Comparison of ENCODE assay signal across 22 mouse cellular contexts in genomic region chr11:20908471-20908870, GRCm38 (mm10).
"Had no signal": no experiment of that assay in that cellular context is flagged by ENCODE, and none has a peak within 500 bp of the region (broad histone marks: within the 10 kb centered on the region; RNA-seq: fewer than 3 reads in every experiment).

No protein-coding gene starts in this region.

- H3K27ac ChIP-seq: layer of hippocampus, adult 2 months; limb, embryonic 10.5 days; limb, embryonic 13.5 days; liver, embryonic 12.5 days; liver, embryonic 15.5 days; stomach, postnatal 0 days had no signal

- H3K9ac ChIP-seq: limb, embryonic 13.5 days; liver, embryonic 12.5 days; liver, embryonic 15.5 days had no signal

- H3K9me3 ChIP-seq: limb, embryonic 10.5 days; limb, embryonic 13.5 days; liver, embryonic 12.5 days; liver, embryonic 15.5 days had no signal

- H3K4me3 ChIP-seq: layer of hippocampus, adult 2 months; limb, embryonic 10.5 days; limb, embryonic 13.5 days; liver, embryonic 12.5 days; liver, embryonic 15.5 days had no signal

- ATAC-seq: liver, embryonic 12.5 days had no signal

- H3K36me3 ChIP-seq: limb, embryonic 10.5 days; limb, embryonic 13.5 days; liver, embryonic 12.5 days; liver, embryonic 15.5 days had no signal

- DNase-seq: kidney, adult 8-10 months; kidney, postnatal 14 days; kidney, postnatal 4 days; layer of hippocampus, adult 9-11 months; liver; lung, adult 18-20 months; lung, postnatal 10 days; lung, postnatal 4 days; midbrain, embryonic 14.5 days; right cerebral cortex, adult 18-20 months; right cerebral cortex, postnatal 14 days; right cerebral cortex, postnatal 4 days; thymus, adult 2 months; thymus, postnatal 14 days; thymus, postnatal 4 days had no signal

- H3K4me2 ChIP-seq: limb, embryonic 13.5 days; liver, embryonic 12.5 days; liver, embryonic 15.5 days; midbrain, embryonic 11.5 days had no signal
